Mouse (Mus musculus) common myeloid progenitor, adult 5-6 weeks (primary cell): ENCODE measurements at regions not wholly inside any gene's neighbourhood (a gene's known extent, or its start where the extent isn't known, plus 50 kb on each side); places are given as distances from the start of the nearest gene placed in this dataset.

ENCODE experiments used
- ATAC-seq: replicated peaks from 2 replicates; pipeline ENCODE4 v1.8.0; 2016; ENCODE audit warnings: low read depth, mild to moderate bottlenecking, moderate TSS enrichment, inconsistent platforms; ENCODE audit not compliant: poor library complexity, severe bottlenecking

GRCm38 (mm10) chr9:32901287-32901686 lies 265.3 kb downstream of the Ets1 start:
- peak; percentile 93 for ATAC-seq

DNA sequence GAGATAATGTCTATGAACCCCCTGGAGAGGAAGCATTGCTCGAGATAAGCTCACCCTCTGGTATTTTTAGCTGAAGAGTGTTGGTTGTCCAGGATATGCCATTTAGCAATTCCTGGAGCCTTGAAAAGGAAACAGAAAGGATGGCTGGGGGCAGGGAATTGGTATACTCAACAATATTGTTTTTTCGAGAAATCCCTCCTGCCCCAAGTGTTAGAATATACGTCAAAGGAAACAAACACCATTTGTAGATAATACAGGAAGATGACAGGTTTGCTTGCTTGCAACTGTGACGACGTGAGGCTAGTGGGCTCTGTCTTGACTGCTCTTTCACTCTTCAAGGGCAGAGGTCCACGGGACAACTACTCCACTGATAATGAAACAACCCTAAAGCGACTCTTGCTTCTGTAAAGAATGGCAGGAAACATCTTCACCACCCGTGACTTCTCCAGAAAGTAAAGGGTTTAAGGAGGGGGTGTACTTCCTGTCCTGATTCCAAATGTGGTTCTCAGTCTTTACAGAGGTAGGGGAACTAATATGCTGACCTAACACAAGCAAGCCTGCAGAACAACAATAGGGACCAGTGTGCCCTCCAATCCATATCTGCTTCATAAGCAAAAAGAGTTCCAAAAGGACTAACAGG lies 270.3 kb downstream of the Ets1 start:
- ATAC-seq = peak; percentile 70

DNA sequence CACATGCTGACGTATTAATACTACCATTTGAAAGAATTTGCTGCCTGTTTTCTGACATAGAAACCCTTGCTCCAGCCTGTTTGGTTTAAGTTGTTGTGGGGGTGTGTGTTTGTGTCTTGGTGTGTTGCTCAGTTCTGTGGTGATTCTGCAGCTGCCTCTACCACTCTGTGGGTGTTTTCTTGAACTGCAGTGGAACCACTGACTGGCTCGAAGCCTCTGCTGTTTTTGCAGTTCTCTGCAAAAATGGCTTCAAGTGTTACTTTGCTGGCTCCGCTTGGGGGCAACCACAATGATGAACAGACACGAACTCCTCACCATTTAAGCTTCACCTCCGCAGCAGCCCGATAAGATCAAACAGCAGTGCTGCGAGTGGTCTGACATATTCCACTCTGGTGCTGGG lies 274.6 kb downstream of the Ets1 start:
- ATAC-seq = no peak

DNA sequence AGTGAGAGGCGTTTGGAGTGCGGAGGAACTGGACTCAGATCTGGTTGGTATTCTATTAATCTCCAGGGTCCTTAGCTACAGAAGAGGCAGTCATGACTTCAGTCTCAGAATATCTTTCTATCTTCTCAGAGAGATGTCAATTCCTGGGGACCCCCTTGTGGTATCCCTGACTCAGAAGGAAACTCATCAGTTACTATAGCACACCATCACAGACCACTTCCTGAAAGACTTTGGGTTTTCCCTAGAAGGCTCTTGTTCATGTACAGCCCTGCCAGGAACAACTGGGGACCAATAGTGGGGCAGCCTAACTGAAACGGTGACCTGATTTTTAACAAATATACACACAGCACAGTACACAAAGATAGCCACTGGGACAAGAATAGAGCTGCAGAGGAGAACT lies 279.6 kb downstream of the Ets1 start:
- peak; percentile 39; the same call in 1 of the 2 replicates for ATAC-seq

- ATAC-seq = peak; percentile 58; the same call in 1 of the 2 replicates
These were observed 280.7 kb downstream of the Ets1 start for GRCm38 (mm10) chr9:32916731-32917130.

- ATAC-seq = no peak
These were observed 287.9 kb downstream of the Ets1 start for GRCm38 (mm10) chr9:32923925-32924324.

DNA sequence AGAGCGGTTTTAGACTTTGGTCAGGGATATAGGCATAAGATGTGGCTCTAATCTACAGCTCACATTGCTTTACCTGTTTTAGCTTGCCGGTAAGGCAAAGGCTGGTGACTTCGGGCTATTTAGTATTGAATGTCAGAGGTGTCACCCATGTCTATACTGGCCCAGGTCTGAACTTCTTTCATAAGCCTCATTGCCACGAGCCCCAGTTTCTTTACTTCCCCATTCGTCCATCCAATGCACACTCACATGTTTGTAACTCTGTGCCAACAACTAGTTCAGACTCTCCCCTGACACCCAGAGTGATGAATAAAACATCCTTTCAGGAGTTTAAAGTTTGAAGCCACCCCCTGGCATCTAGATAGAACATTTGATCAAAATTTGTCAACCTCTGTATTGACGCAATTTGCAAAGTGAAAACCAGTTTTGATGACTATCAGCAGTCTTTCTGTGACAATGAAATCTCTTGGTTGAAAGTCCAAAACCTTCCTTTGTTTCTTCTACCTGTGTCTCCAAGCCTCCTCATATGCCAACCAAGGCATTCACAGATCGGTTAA lies 288.4 kb downstream of the Ets1 start:
- no peak for ATAC-seq

DNA sequence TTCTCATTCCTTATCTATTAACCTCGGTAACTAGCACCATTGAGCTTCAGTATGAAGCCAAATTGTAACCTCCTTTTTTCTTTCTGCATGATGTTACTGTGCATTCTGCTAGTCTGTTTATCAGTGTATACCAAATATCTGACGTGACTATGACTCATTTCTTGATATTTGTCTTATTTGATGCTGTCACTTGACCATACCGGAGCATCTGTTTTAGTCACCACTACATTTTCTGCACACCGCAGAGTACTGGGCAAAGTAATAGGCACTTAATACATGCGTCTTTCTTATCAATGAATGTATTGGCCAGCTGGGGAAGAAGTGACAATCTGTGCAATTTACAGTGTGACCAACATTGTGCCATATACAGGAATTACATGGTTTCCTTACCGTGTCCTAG lies 289.0 kb downstream of the Ets1 start:
- ATAC-seq = no peak

DNA sequence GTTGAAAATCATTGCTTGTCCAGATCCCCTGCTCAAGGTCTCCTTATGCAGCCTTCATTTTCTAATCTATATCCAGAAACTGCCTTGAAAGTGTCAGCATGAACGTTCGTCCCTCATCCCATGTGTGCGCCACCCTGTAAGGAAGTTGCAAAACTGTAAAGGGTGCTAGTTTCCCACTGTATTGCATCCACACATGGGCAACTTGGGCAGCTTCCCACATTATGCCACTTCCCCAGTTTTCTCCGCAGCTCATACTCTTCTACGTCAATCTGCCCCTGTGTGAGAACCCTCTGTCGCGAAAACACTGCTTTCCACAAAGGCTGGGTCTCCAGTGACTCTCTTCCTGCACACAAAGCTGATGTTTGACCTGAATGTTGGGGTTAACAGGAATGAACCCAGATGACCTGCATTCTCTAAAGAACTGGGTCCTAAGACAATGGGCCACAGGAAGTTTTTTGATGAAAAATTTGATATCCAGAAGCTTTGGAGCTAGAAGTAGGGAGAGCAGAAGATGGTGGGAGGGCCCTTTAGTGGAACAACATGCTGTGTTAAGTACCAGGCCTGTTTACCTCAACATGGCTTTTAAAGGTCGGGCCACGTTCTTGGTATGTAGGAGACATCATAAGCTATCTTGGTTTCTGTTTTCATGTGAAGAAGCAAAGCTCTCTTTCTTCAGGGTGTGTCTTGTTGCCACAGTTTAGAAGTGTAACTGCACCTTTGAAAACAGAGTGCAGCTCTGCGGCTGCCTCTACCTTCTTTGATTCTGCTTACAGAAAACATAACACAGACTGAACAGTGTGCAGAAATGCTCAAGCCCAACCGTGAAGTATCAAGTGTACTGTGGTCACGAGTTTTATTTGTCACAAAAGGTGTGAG lies 289.9 kb downstream of the Ets1 start:
- peak; percentile 50 for ATAC-seq

GRCm38 (mm10) chr9:32927656-32928055 lies 291.6 kb downstream of the Ets1 start:
- no peak for ATAC-seq

GRCm38 (mm10) chr9:32928289-32929000 lies 292.4 kb downstream of the Ets1 start:
- ATAC-seq = no peak

- ATAC-seq = no peak
These were observed 293.3 kb downstream of the Ets1 start for GRCm38 (mm10) chr9:32929331-32929730.

- ATAC-seq = no peak
These were observed 293.8 kb downstream of the Ets1 start for GRCm38 (mm10) chr9:32929826-32930225.

DNA sequence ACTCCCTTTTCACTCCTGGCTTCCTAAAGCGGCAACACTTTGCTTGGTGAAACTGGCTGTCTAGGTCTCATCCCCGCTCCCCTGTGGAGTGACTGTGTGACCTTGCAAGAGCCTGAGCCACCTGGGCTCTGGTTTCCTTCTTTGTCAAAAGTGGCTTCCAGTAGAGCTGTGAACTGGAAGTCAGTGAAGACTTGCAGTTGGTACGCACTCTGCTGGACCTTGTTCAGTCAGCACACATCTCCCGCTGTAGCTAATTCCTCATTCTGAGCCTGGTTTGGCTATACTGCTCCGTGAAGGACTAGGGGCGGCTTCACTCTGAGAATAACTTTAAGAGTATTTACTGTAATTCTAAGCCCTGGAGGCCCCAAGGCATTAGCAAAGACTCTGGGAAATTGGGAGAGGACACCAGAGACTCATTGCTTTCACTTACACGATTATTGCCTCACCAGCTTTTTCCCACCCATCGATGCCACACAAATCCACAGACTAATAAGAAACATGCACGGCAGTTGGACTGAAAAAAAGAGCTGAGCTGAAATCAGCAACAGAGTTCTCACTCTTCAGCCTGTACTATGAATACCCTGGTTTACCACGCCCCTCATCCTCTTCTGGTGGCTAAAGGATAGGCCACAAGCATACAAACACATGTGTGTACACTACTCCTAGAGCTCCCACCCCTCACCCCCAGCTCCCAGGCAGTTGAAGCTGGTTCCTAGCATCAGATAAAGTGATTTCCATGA lies 295.4 kb downstream of the Ets1 start:
- ATAC-seq = no peak; the same call in 1 of the 2 replicates

DNA sequence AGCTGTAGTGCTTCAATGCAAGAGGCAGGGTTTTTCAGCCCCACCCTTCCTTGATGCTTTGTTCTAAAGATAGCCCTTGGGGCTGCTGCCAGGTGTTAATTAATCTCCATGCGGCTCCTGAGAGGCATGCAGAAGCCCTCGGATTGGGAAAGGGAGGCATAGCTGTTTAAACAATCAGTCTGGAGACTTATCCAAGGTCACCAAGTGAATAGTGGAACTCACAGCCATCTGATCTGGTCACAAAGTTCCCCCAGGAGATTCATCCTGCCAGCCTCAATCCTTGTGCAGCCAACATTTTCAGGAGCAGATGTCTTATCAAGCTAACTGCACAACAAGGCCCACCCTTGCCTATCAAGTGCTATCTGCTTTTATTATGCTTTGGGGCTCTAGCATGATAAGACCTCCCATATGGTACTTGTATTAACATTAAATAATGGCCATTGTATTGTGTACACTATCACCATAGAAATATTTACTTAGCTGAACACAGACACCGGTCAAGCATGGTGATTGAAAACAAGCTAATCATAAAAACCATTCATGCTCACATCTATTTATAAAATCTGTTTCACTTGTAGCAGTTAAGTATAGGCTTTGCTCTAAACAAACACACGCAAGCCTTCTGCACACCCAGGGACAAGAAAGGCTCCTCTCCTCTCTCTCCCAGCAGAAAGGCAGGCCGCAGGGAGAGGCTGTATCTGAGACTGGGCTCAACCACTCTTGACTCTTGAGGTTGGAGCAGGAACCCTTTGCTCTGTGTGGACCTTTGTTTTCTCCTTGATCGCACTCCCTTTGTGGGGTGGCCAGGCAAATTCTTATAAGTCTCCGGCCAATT lies 297.4 kb downstream of the Ets1 start:
- ATAC-seq = no peak

- ATAC-seq = no peak
These were observed 298.4 kb downstream of the Ets1 start for GRCm38 (mm10) chr9:32934436-32934835.

DNA sequence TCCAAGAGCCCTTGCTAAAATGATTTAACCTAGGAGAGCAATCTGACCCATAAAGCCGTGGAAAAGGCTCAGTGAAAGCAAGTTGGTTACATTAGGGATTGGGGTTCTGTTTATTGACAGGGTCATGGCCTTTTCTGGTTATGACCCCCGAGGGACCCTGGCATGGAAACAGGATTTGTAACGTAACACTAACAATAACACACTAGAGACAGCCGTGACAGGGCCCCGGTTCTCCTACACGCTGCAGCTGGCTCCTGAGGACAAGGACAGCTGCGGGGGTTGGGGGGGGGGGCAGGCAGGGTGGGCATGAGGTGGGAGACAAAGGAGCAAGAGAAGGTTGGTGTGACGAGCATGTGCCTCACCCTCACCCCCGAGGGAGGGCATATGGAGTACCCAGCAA lies 300.4 kb downstream of the Ets1 start:
- ATAC-seq = no peak

- ATAC-seq = no peak
These were observed 301.4 kb downstream of the Ets1 start for GRCm38 (mm10) chr9:32937391-32937790.

DNA sequence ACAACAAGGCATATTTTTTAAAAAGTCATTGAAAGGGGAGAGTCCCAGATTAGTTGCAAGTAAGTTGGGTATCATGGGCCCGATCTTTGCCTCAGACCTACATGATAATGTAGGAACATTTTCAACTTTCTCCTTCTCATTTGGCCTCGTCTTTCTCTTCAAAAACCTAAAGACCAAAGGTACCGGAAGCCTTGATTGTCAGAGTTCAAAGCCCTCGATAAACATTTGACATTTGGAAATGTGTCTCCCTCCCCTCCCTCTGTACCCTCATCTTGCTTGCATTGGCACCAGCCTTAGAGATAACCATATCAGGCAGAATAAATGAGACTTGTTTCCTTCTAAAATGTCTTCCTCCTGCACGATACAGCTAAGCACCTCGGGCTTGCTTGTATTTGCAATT lies 302.8 kb downstream of the Ets1 start:
- no peak for ATAC-seq
